Mouse (Mus musculus) CH12.LX (cell line): Measurements from ENCODE around the gene Uspl1. TPM values are rescaled to one million over a fixed set of nuclear protein-coding genes. Genes with fewer than 3 reads are reported as not detected.
A peak's percentile ranks its signal among the peaks of the same experiment; 100 is the strongest.

ENCODE experiments used
- DNase-seq: peaks from one replicate; pipeline ENCODE4 v3.0.0-alpha.2; 2013; ENCODE audit errors: extremely low read depth
- H3K27ac ChIP-seq: 2 replicates; pipeline ENCODE4 v1.5.1; 2012; ENCODE audit warnings: low read depth, mild to moderate bottlenecking, control low read depth, moderate library complexity; ENCODE audit not compliant: insufficient read depth
- H3K27me3 ChIP-seq: replicated peaks from 2 replicates; pipeline ENCODE3; 2012; ENCODE audit warnings: inconsistent platforms
- H3K36me3 ChIP-seq, 2 experiments: replicated peaks in 1 of 2; 2 replicates each; pipeline versions ENCODE3 to v1.6.1; 2012; ENCODE audit warnings: inconsistent platforms in 1 of 2, low read length in 1 of 2, mild to moderate bottlenecking in 1 of 2, mixed read lengths in 1 of 2, moderate library complexity in 1 of 2; ENCODE audit not compliant: control insufficient read depth in 1 of 2, insufficient read depth in 1 of 2
- H3K4me1 ChIP-seq, 2 experiments: 2 replicates each; pipeline ENCODE4 v1.6.1; 2012; ENCODE audit warnings: inconsistent platforms in 1 of 2, moderate library complexity in 1 of 2; ENCODE audit not compliant: insufficient read depth in 2 of 2, control insufficient read depth in 1 of 2
- H3K4me2 ChIP-seq: 2 replicates; pipeline ENCODE4 v1.6.1; 2012; ENCODE audit warnings: low read depth, mild to moderate bottlenecking, control low read depth; ENCODE audit not compliant: poor library complexity, insufficient read depth, severe bottlenecking
- H3K4me3 ChIP-seq, 3 experiments: fragments of 150-350 bp in 1 of 3; sonication (generic) in 1 of 3; replicated peaks in 1 of 3; 2 replicates each; pipeline versions ENCODE3 to v1.5.1; 2011 to 2012; ENCODE audit warnings: low read depth in 2 of 3, low read length in 2 of 3, mild to moderate bottlenecking in 2 of 3, moderate library complexity in 2 of 3, control low read depth in 1 of 3, improper control_type of control experiment in 1 of 3, inconsistent platforms in 1 of 3, mixed read lengths in 1 of 3; ENCODE audit not compliant: poor library complexity in 1 of 3
- H3K79me2 ChIP-seq: replicated peaks from 2 replicates; pipeline ENCODE4 v1.6.1; 2012; ENCODE audit warnings: mild to moderate bottlenecking, moderate library complexity; ENCODE audit not compliant: control insufficient read depth, poor library complexity, insufficient read depth, severe bottlenecking; ENCODE audit errors: extremely low read depth
- H3K9ac ChIP-seq: 2 replicates; pipeline ENCODE4 v1.6.1; 2012; ENCODE audit warnings: low read depth, mild to moderate bottlenecking, control low read depth, moderate library complexity; ENCODE audit not compliant: insufficient read depth
- H3K9me3 ChIP-seq: replicated peaks from 2 replicates; pipeline ENCODE3; 2012; ENCODE audit warnings: low read length, inconsistent platforms, mixed read lengths
- CHD2 ChIP-seq: IDR thresholded peaks from 2 replicates; pipeline ENCODE4 v1.6.1; 2011; ENCODE audit warnings: low read length, improper control_type of control experiment
- CTCF ChIP-seq, 2 experiments: IDR thresholded peaks in 1 of 2; conservative IDR thresholded peaks in 1 of 2; 2 replicates each; pipeline ENCODE4 v1.5.1; 2011 to 2012; ENCODE audit warnings: low read depth in 2 of 2, low read length in 2 of 2, improper control_type of control experiment in 1 of 2, inconsistent platforms in 1 of 2, mild to moderate bottlenecking in 1 of 2, moderate library complexity in 1 of 2
- E2F4 ChIP-seq: IDR thresholded peaks from 2 replicates; pipeline ENCODE4 v1.6.1; 2011; ENCODE audit warnings: low read depth, low read length, improper control_type of control experiment; ENCODE audit not compliant: insufficient replicate concordance
- ELF1 ChIP-seq: IDR thresholded peaks from 2 replicates; pipeline ENCODE4 v1.6.1; 2014; ENCODE audit warnings: low read depth, mild to moderate bottlenecking, inconsistent platforms, low read length, improper control_type of control experiment
- IRF4 ChIP-seq: IDR thresholded peaks from 2 replicates; pipeline ENCODE4 v1.6.1; 2014; ENCODE audit warnings: low read depth, mild to moderate bottlenecking, inconsistent platforms, low read length, improper control_type of control experiment
- JUND ChIP-seq: conservative IDR thresholded peaks from 2 replicates; pipeline ENCODE4 v1.6.1; 2011; ENCODE audit warnings: low read depth, low read length, improper control_type of control experiment
- KAT2A ChIP-seq: IDR thresholded peaks from 2 replicates; pipeline ENCODE4 v1.6.1; 2012; ENCODE audit warnings: low read length, improper control_type of control experiment, inconsistent platforms; ENCODE audit not compliant: insufficient replicate concordance
- MAX ChIP-seq: IDR thresholded peaks from 2 replicates; pipeline ENCODE4 v1.6.1; 2011; ENCODE audit warnings: low read length, improper control_type of control experiment
- MXI1 ChIP-seq: IDR thresholded peaks from 2 replicates; pipeline ENCODE4 v1.6.1; 2011; ENCODE audit warnings: mild to moderate bottlenecking, low read depth, low read length, improper control_type of control experiment
- NELFE ChIP-seq: IDR thresholded peaks from 2 replicates; pipeline ENCODE4 v1.6.1; 2011; ENCODE audit warnings: low read depth, low read length, improper control_type of control experiment
- RAD21 ChIP-seq: IDR thresholded peaks from 2 replicates; pipeline ENCODE4 v1.6.1; 2011; ENCODE audit warnings: low read depth, mild to moderate bottlenecking, low read length, improper control_type of control experiment, moderate library complexity
- RCOR1 ChIP-seq: conservative IDR thresholded peaks from 2 replicates; pipeline ENCODE4 v1.6.1; 2012; ENCODE audit warnings: low read depth, mild to moderate bottlenecking, inconsistent platforms, low read length, improper control_type of control experiment
- SMC3 ChIP-seq: IDR thresholded peaks from 2 replicates; pipeline ENCODE4 v1.6.1; 2011; ENCODE audit warnings: low read depth, low read length, improper control_type of control experiment
- TBP ChIP-seq: conservative IDR thresholded peaks from 2 replicates; pipeline ENCODE4 v1.6.1; 2011; ENCODE audit warnings: low read depth, low read length, improper control_type of control experiment
- UBTF ChIP-seq: IDR thresholded peaks from 2 replicates; pipeline ENCODE4 v1.6.1; 2012; ENCODE audit warnings: low read depth, mild to moderate bottlenecking, inconsistent platforms, low read length, improper control_type of control experiment, moderate library complexity
- ZNF384 ChIP-seq: IDR thresholded peaks from 2 replicates; pipeline ENCODE4 v1.6.1; 2012; ENCODE audit warnings: low read depth, low read length, improper control_type of control experiment, inconsistent platforms
- dilution Hi-C: fragments of 300-500 bp; cut with MboI; formaldehyde crosslinking; loops from 2 replicates; pipeline ENCODE4 v1.14.3; 2020; ENCODE audit warnings: low sequenced_read_pairs; ENCODE audit not compliant: extremely low pct_unique_long_range_greater_than_20kb, extremely low pct_ligation_motif_present
- in situ Hi-C: fragments of 300-500 bp; cut with MboI; formaldehyde crosslinking; loops from 3 replicates; pipeline ENCODE4 v1.14.3; 2019; ENCODE audit warnings: low sequenced_read_pairs, low pct_ligation_motif_present, low pct_unique_long_range_greater_than_20kb, mixed read lengths
- polyA plus RNA-seq: library from polyadenylated mRNA; unstranded; fragments of >175 nt; gene quantifications from 2 replicates; pipeline ENCODE4 v1.2.1, GENCODE M21; 2012; ENCODE audit warnings: low read depth; ENCODE audit not compliant: insufficient read length
- total RNA-seq, 2 experiments: library from RNA; depleted of rRNA; stranded (reverse); fragments of 300-350 nt in 1 of 2; fragments of >200 nt in 1 of 2; gene quantifications; 2 replicates each; pipeline ENCODE4 v1.2.3; 2012 to 2014

Uspl1 gene
- total and polyA plus RNA-seq, 3 experiments: 37.9 to 41.6 (median 40.2) TPM

- dilution Hi-C loops: no loop called here
- Histone ChIP-seq H3K79me2 (no peaks in the 10 kb centered on the region), H3K4me3 (no peak overlapping the region), H3K9ac (no peak overlapping the region), H3K27ac (no peak overlapping the region), H3K4me1 (0 out of 4 replicates have a peak, but pooled peaks cover 0 to 2% of the 10 kb centered on the region in 2 experiments)
- no peak for DNase-seq
- TF ChIP-seq TBP (no peak), MXI1 (no peak), UBTF (no peak), KAT2A (no peak), RAD21 (no peak), JUND (no peak), IRF4 (no peak), NELFE (no peak), E2F4 (no peak), CHD2 (no peak), ELF1 (no peak)
- TF ChIP-seq, all 38 proteins: peak for 0
- in situ Hi-C loops: no loop called here
- H3K4me2 ChIP-seq: no peak overlapping the region
- no peaks in the 10 kb centered on the region for H3K9me3 ChIP-seq
- no peaks in the 10 kb centered on the region for H3K27me3 ChIP-seq
- no peaks in the 10 kb centered on the region for H3K36me3 ChIP-seq
Observed at GRCm38 (mm10) chr5:149259093-149259492, 74.9 kb downstream of the Uspl1 start.

GRCm38 (mm10) chr5:149261449-149261848 is 77.3 kb downstream of the Uspl1 start:
- TF ChIP-seq CTCF (conservative IDR thresholded peaks at IDR 0.05 in 1 of 2, IDR thresholded peaks at IDR 0.05 in 1 of 2; ENCODE audit: low read depth in 2 of 2, low read length in 2 of 2): 0 out of 4 replicates have a peak, but pooled peaks of 1 of the 2 experiments have one; percentile 0
- no peak for TF ChIP-seq NELFE
- in situ Hi-C loops: no loop called here
- dilution Hi-C loops: no loop called here
- no peak for DNase-seq
- Histone ChIP-seq H3K4me1 (peaks cover 10 to 14% of the 10 kb centered on the region in 2 experiments), H3K27me3 (no peaks in the 10 kb centered on the region), H3K4me2 (no peak overlapping the region), H3K27ac (no peak overlapping the region), H3K36me3 (no peaks in the 10 kb centered on the region), H3K9me3 (no peaks in the 10 kb centered on the region), H3K79me2 (no peaks in the 10 kb centered on the region), H3K9ac (no peak overlapping the region), H3K4me3 (no peak overlapping the region)

- no peak overlapping the region for H3K27ac ChIP-seq
- H3K4me3 ChIP-seq: no peak overlapping the region
- H3K9me3 ChIP-seq: no peaks in the 10 kb centered on the region
- in situ Hi-C loops (no loop called here), dilution Hi-C loops (no loop called here)
- H3K27me3 ChIP-seq: no peaks in the 10 kb centered on the region
- DNase-seq: peak; percentile 31
- H3K36me3 ChIP-seq: no peaks in the 10 kb centered on the region
- no peaks in the 10 kb centered on the region for H3K79me2 ChIP-seq
- no peak for TF ChIP-seq ZNF384
- TF ChIP-seq CTCF (conservative IDR thresholded peaks at IDR 0.05 in 1 of 2, IDR thresholded peaks at IDR 0.05 in 1 of 2; ENCODE audit: low read depth in 2 of 2, low read length in 2 of 2): peak; percentile 44 to 52; a peak in 3 of 4 replicates
- peak; percentile 41 for TF ChIP-seq SMC3
- no peak for TF ChIP-seq RCOR1
- TF ChIP-seq RAD21: peak; percentile 35
- no peak for TF ChIP-seq TBP
- TF ChIP-seq MAX: no peak
- peaks cover 10 to 18% of the 10 kb centered on the region in 2 experiments for H3K4me1 ChIP-seq
- no peak overlapping the region for H3K9ac ChIP-seq
- no peak overlapping the region for H3K4me2 ChIP-seq
Observed at GRCm38 (mm10) chr5:149261866-149262265, 77.7 kb downstream of the Uspl1 start.
